Mouse (Mus musculus) heart, adult 2 months (tissue): Measurements from ENCODE around the gene Plpp3. TPM values are rescaled to one million over a fixed set of nuclear protein-coding genes. Genes with fewer than 3 reads are reported as not detected.

ENCODE experiments used
- DNase-seq, 2 experiments: peaks; one replicate each; pipeline ENCODE4 v3.0.0; 2021
- H3K27ac ChIP-seq: fragments of 200-600 bp; 2 replicates; pipeline ENCODE4 v1.8.1; 2022
- H3K27me3 ChIP-seq: fragments of 200-500 bp; 2 replicates; pipeline ENCODE4 v1.6.1; 2012; ENCODE audit warnings: mild to moderate bottlenecking, low read length, inconsistent platforms, mixed read lengths; ENCODE audit not compliant: control insufficient read depth, insufficient read depth
- H3K36me3 ChIP-seq: fragments of 200-500 bp; 2 replicates; pipeline ENCODE4 v1.6.1; 2012; ENCODE audit warnings: low read length, inconsistent platforms; ENCODE audit not compliant: control insufficient read depth, insufficient read depth
- H3K4me1 ChIP-seq: fragments of 200-500 bp; 2 replicates; pipeline ENCODE4 v1.6.1; 2011; ENCODE audit warnings: low read length; ENCODE audit not compliant: control insufficient read depth, insufficient read depth
- H3K4me3 ChIP-seq: fragments of 200-600 bp; 2 replicates; pipeline ENCODE4 v1.8.1; 2022
- H3K79me2 ChIP-seq: fragments of 200-500 bp; replicated peaks from 2 replicates; pipeline ENCODE4 v1.6.1; 2012; ENCODE audit warnings: mild to moderate bottlenecking, inconsistent platforms, low read length, moderate library complexity, mixed read lengths; ENCODE audit not compliant: control insufficient read depth, insufficient read depth
- H3K9ac ChIP-seq: fragments of 200-500 bp; 2 replicates; pipeline ENCODE4 v1.6.1; 2012; ENCODE audit warnings: low read depth, mild to moderate bottlenecking, control low read depth, inconsistent platforms, low read length, mixed read lengths
- CTCF ChIP-seq: fragments of 200-600 bp; IDR thresholded peaks from 2 replicates; pipeline ENCODE4 v1.8.1; 2022; ENCODE audit warnings: antibody characterized with exemption, mild to moderate bottlenecking, moderate library complexity
- EP300 ChIP-seq: fragments of 200-500 bp; IDR thresholded peaks from 2 replicates; pipeline ENCODE4 v1.6.1; 2011; ENCODE audit warnings: low read depth, low read length, control low read depth; ENCODE audit not compliant: insufficient read depth
- POLR2A ChIP-seq: fragments of 200-500 bp; IDR thresholded peaks from 2 replicates; pipeline ENCODE4 v1.6.1; 2011; ENCODE audit warnings: mild to moderate bottlenecking, low read depth, low read length, control low read depth; ENCODE audit not compliant: insufficient read depth
- WGBS: fragments of 180-500 bp; shearing (Covaris S2); methylation state at CpG from one replicate; pipeline ENCODE4 v1.1.7; 2018; 5-methylcytosine and 5-hydroxymethylcytosine counted together
- intact Hi-C: fragments of 180-260 bp; cut with DNase I; formaldehyde crosslinking; loops from one replicate; pipeline ENCODE4 v1.15.1; 2025
- polyA plus RNA-seq: library from polyadenylated mRNA; depleted of rRNA; stranded (reverse); fragments of >200 nt; gene quantifications from 2 replicates; pipeline ENCODE4 v1.2.3, GENCODE M21; 2012
- total RNA-seq, 2 experiments: library from RNA; stranded (reverse); gene quantifications; 2 replicates each; pipeline ENCODE4 v1.2.3; 2021

Gene Plpp3
- total and polyA plus RNA-seq, 3 experiments: 64.8 to 76.9 (median 74.0) TPM

DNA sequence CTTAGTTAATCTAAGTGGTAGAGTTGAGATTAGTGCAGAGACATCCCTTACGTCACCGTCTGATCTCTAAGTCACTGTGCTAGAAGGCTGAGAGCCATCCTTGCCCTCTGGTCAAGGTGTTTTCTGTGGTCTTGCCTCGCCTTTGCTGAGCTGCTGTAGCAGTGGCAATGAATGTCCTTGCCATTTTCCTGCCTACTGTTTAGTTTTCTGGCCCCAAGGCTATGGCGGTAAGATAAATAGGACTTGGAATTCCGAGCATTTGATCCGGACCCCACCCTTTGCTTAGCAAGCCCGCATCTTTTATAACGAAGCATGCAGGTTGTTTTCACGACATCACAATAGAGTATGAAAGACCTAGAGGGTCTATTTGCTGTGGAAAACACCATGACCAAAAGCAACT lies 38.1 kb downstream of the Plpp3 start:
- intact Hi-C loops: no loop called here
- TF ChIP-seq POLR2A (no peak), EP300 (no peak), CTCF (no peak)
- Histone ChIP-seq H3K4me3 (no peak overlapping the region), H3K27me3 (no peaks in the 10 kb centered on the region), H3K27ac (no peak overlapping the region), H3K4me1 (peaks cover 22% of the 10 kb centered on the region), H3K36me3 (peaks cover 43% of the 10 kb centered on the region), H3K79me2 (peaks cover 4% of the 10 kb centered on the region), H3K9ac (no peak overlapping the region)
- 90% methylated on average over 9 of the region's 9 CpGs for WGBS
- DNase-seq: no peak

DNA sequence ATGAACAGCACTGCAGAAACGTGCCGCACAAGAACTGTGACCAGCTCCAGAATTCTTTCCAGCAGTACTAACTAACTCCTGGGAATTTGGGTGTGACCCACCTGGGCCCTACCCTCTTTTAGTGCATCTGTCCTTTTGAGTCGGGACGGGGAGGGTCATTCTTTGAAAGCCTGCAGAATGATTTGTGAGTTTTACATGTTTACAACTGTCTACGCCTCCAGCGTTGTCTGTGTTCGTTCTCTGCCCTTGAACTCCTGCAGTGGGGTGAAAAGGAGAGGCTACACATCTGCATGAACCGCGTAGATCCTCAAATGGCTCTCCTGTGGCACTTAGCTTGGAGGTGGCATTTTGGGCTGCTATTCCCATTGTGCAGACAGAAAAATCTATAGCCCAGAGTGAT lies 39.0 kb downstream of the Plpp3 start:
- intact Hi-C loops: no loop called here
- H3K36me3 ChIP-seq: peaks cover 36% of the 10 kb centered on the region
- H3K9ac ChIP-seq: no peak overlapping the region
- H3K27me3 ChIP-seq: no peaks in the 10 kb centered on the region
- H3K4me3 ChIP-seq: no peak overlapping the region
- no peak overlapping the region for H3K27ac ChIP-seq
- peaks cover 4% of the 10 kb centered on the region for H3K79me2 ChIP-seq
- H3K4me1 ChIP-seq: peaks cover 20% of the 10 kb centered on the region
- no peak for TF ChIP-seq POLR2A
- no peak for TF ChIP-seq CTCF
- no peak for TF ChIP-seq EP300
- DNase-seq: no peak
- WGBS: 92% methylated on average over 9 of the region's 9 CpGs

- WGBS: 65% methylated on average over 9 of the region's 9 CpGs
- H3K4me3 ChIP-seq: no peak overlapping the region
- no peaks in the 10 kb centered on the region for H3K27me3 ChIP-seq
- H3K4me1 ChIP-seq: peaks cover 16% of the 10 kb centered on the region
- TF ChIP-seq CTCF (no peak), EP300 (no peak), POLR2A (no peak)
- intact Hi-C loops: no loop called here
- DNase-seq: no peak
- peaks cover 27% of the 10 kb centered on the region for H3K36me3 ChIP-seq
- H3K27ac ChIP-seq: no peak overlapping the region
- H3K9ac ChIP-seq: no peak overlapping the region
- H3K79me2 ChIP-seq: peaks cover 4% of the 10 kb centered on the region
These were observed 40.0 kb downstream of the Plpp3 start for GRCm38 (mm10) chr4:105196993-105197765.

DNA sequence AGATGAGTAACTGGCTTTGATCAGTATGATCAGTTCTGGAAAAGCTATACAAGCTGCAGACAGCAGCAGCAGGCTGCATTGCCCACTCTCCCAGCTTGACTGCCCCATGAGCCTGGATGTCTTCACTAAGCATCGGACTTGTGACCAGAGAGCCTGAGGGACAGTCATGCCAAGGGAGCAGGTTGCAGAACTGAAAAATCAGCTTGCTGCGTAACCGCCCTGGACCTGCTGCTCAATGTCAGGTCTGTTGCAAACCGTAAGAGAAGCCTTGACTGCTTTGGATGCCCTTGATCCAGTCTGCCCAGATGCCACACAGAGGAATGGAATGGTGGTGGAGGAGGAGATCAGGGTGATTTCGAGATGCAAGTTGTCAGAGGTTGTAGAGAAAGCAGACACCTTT lies 41.5 kb downstream of the Plpp3 start:
- Histone ChIP-seq H3K36me3 (peaks cover 30% of the 10 kb centered on the region), H3K27ac (no peak overlapping the region), H3K4me1 (peaks cover 16% of the 10 kb centered on the region), H3K9ac (no peak overlapping the region), H3K27me3 (no peaks in the 10 kb centered on the region), H3K4me3 (no peak overlapping the region), H3K79me2 (peaks cover 4% of the 10 kb centered on the region)
- 67% methylated on average over 5 of the region's 5 CpGs for WGBS
- TF ChIP-seq CTCF (no peak), EP300 (no peak), POLR2A (no peak)
- DNase-seq: no peak
- intact Hi-C loops: no loop called here

- Histone ChIP-seq H3K9ac (no peak overlapping the region), H3K27ac (no peak overlapping the region), H3K79me2 (peaks cover 4% of the 10 kb centered on the region), H3K4me3 (no peak overlapping the region), H3K27me3 (no peaks in the 10 kb centered on the region), H3K36me3 (peaks cover 33% of the 10 kb centered on the region), H3K4me1 (peaks cover 18% of the 10 kb centered on the region)
- intact Hi-C loops: no loop called here
- WGBS: 19% methylated on average over 8 of the region's 8 CpGs
- no peak for TF ChIP-seq POLR2A
- TF ChIP-seq CTCF: 0 out of 2 replicates have a peak, but pooled peaks have one; percentile 11
- TF ChIP-seq EP300: no peak
- DNase-seq: peak in 1 of 2 experiments; percentile 41
These were observed 42.2 kb downstream of the Plpp3 start for GRCm38 (mm10) chr4:105199345-105199744.
